Mouse (Mus musculus) liver, embryonic 14.5 days (tissue): Measurements from ENCODE around the gene Cep44. TPM values are rescaled to one million over a fixed set of nuclear protein-coding genes. Genes with fewer than 3 reads are reported as not detected.

ENCODE experiments used
- ATAC-seq: fragments of 200-750 bp; cut with Nextera tagmentation; 2 replicates; pipeline ENCODE4 v1.8.0; 2017; ENCODE audit warnings: moderate number of reproducible peaks, mild to moderate bottlenecking, moderate library complexity; ENCODE audit not compliant: insufficient read depth
- DNase-seq, 3 experiments: peaks; one replicate each; pipeline ENCODE4 v3.0.0-alpha.2; 2012 to 2013; ENCODE audit warnings: low read depth in 3 of 3, low spot score in 3 of 3
- H3K27ac ChIP-seq: fragments of 300-500 bp; sonication (generic); 2 replicates; pipeline ENCODE4 v1.5.1; 2014; ENCODE audit warnings: moderate library complexity, mild to moderate bottlenecking, control low read depth, inconsistent platforms
- H3K27me3 ChIP-seq: fragments of 300-500 bp; sonication (generic); 2 replicates; pipeline ENCODE4 v1.6.1; 2014; ENCODE audit warnings: mild to moderate bottlenecking, low read length, moderate library complexity; ENCODE audit not compliant: control insufficient read depth, insufficient read depth
- H3K36me3 ChIP-seq: fragments of 300-500 bp; sonication (generic); replicated peaks from 2 replicates; pipeline ENCODE4 v1.6.1; 2014; ENCODE audit warnings: low read depth; ENCODE audit not compliant: control insufficient read depth, insufficient read depth
- H3K4me1 ChIP-seq, 2 experiments: fragments of 200-500 bp in 1 of 2; fragments of 300-500 bp in 1 of 2; sonication (generic) in 1 of 2; replicated peaks; 2 replicates each; pipeline ENCODE4 v1.6.1; 2012 to 2014; ENCODE audit warnings: antibody characterized with exemption in 1 of 2, inconsistent platforms in 1 of 2, low read length in 1 of 2; ENCODE audit not compliant: control insufficient read depth in 2 of 2, insufficient read depth in 2 of 2
- H3K4me2 ChIP-seq: fragments of 300-500 bp; sonication (generic); 2 replicates; pipeline ENCODE4 v1.6.1; 2014; ENCODE audit warnings: low read depth, mild to moderate bottlenecking, control low read depth, moderate library complexity
- H3K4me3 ChIP-seq, 2 experiments: fragments of 200-500 bp in 1 of 2; fragments of 300-500 bp in 1 of 2; sonication (generic) in 1 of 2; 2 replicates each; pipeline ENCODE4 v1.5.1; 2012 to 2014; ENCODE audit warnings: low read depth in 2 of 2, low read length in 2 of 2, mild to moderate bottlenecking in 2 of 2, control low read depth in 1 of 2, inconsistent platforms in 1 of 2, moderate library complexity in 1 of 2; ENCODE audit not compliant: insufficient read depth in 1 of 2
- H3K9ac ChIP-seq: fragments of 300-500 bp; sonication (generic); replicated peaks from 2 replicates; pipeline ENCODE4 v1.6.1; 2014; ENCODE audit warnings: mild to moderate bottlenecking, control low read depth, moderate library complexity
- H3K9me3 ChIP-seq: fragments of 300-500 bp; sonication (generic); 2 replicates; pipeline ENCODE4 v1.6.1; 2016; ENCODE audit warnings: low read length, mixed read lengths; ENCODE audit not compliant: control insufficient read depth
- CTCF ChIP-seq: IDR thresholded peaks from 2 replicates; pipeline ENCODE4 v1.5.1; 2016; ENCODE audit warnings: antibody characterized with exemption, low read depth, control low read depth
- EP300 ChIP-seq: IDR thresholded peaks from 2 replicates; pipeline ENCODE4 v1.6.1; 2016; ENCODE audit warnings: antibody characterized with exemption, low read depth
- WGBS: fragments of 180-500 bp; shearing (Covaris S2); extraction: QIAGEN DNeasy Blood & Tissue Kit; methylation state at CpG from one replicate; pipeline ENCODE4 v1.1.7; 2014; ENCODE audit not compliant: insufficient replicate concordance; 5-methylcytosine and 5-hydroxymethylcytosine counted together
- polyA plus RNA-seq, 2 experiments: library from polyadenylated mRNA; depleted of rRNA in 1 of 2; stranded (reverse) in 1 of 2; unstranded in 1 of 2; fragments of >200 nt; fragmentation: Nextera tagmentation in 1 of 2; extraction: Ambion mirVana in 1 of 2; gene quantifications; 2 replicates each; pipeline versions ENCODE4 v1.2.1 to v1.2.3; 2012 to 2014

The Cep44 gene
- 13.6 and 15.6 TPM in 2 replicates for polyA plus RNA-seq (2012; rRNA removed)
- 20.3 and 22.7 TPM in 2 replicates for polyA plus RNA-seq (2014; fragmentation: Nextera tagmentation; extraction: Ambion mirVana)

- H3K27me3 ChIP-seq = no peaks in the 10 kb centered on the region
- TF ChIP-seq CTCF (no peak), EP300 (peak; percentile 45; the same call in 1 of the 2 replicates)
- H3K9me3 ChIP-seq = no peaks in the 10 kb centered on the region
- H3K36me3 ChIP-seq = no peaks in the 10 kb centered on the region
- H3K4me3 ChIP-seq = peak within 1 kb of the TSS; percentile 91
- DNase-seq (peak; percentile 64 to 88 (median 65)), ATAC-seq (peak; percentile 86)
- H3K4me2 ChIP-seq = peak within 1 kb of the TSS; percentile 95
- peak within 1 kb of the TSS; percentile 65 for H3K27ac ChIP-seq
- under 1% methylated on average over 53 of the region's 53 CpGs for WGBS
- peak within 1 kb of the TSS; percentile 96 for H3K9ac ChIP-seq
- H3K4me1 ChIP-seq = peaks cover 8% of the 10 kb centered on the region in 2 experiments
Measured at GRCm38 (mm10) chr8:56550558-56551360, at the start of gene Cep44, which contains the start of gene Fbxo8. TSS of gene Cep44 (minus strand) at chr8:56551047. TSS of gene Fbxo8 (plus strand) at chr8:56551090.

GRCm38 (mm10) chr8:56591502-56591901, 40.7 kb upstream of the Cep44 start:
- no peak overlapping the region for H3K9ac ChIP-seq
- H3K27ac ChIP-seq = no peak overlapping the region
- no peaks in the 10 kb centered on the region for H3K9me3 ChIP-seq
- no peak overlapping the region for H3K4me2 ChIP-seq
- no peak overlapping the region for H3K4me3 ChIP-seq
- no peaks in the 10 kb centered on the region for H3K36me3 ChIP-seq
- DNase-seq (no peak), ATAC-seq (0 out of 2 replicates have a peak, but pooled peaks have one; percentile 56)
- TF ChIP-seq EP300 (no peak), CTCF (no peak)
- 83% methylated on average over 5 of the region's 5 CpGs for WGBS
- H3K27me3 ChIP-seq = no peaks in the 10 kb centered on the region
- H3K4me1 ChIP-seq = no peaks in the 10 kb centered on the region; a peak in 1 of 4 replicates

- no peak overlapping the region for H3K4me2 ChIP-seq
- peak; percentile 2 to 19 (median 4) for DNase-seq
- no peak for TF ChIP-seq CTCF
- TF ChIP-seq EP300 = no peak
- H3K4me1 ChIP-seq = no peaks in the 10 kb centered on the region; a peak in 1 of 4 replicates
- H3K36me3 ChIP-seq = no peaks in the 10 kb centered on the region
- H3K9me3 ChIP-seq = no peaks in the 10 kb centered on the region
- no peak overlapping the region for H3K4me3 ChIP-seq
- H3K9ac ChIP-seq = no peak overlapping the region
- H3K27ac ChIP-seq = no peak overlapping the region
- no peaks in the 10 kb centered on the region for H3K27me3 ChIP-seq
- 71% methylated on average over 1 of the region's 1 CpGs for WGBS
- ATAC-seq = peak; percentile 70
Measured at GRCm38 (mm10) chr8:56591084-56591483, 40.2 kb upstream of the Cep44 start.

- no peaks in the 10 kb centered on the region for H3K27me3 ChIP-seq
- 52% methylated on average over 2 of the region's 2 CpGs for WGBS
- no peaks in the 10 kb centered on the region for H3K9me3 ChIP-seq
- H3K27ac ChIP-seq = no peak overlapping the region
- no peak for DNase-seq
- no peak for ATAC-seq
- no peaks in the 10 kb centered on the region for H3K36me3 ChIP-seq
- no peak overlapping the region for H3K9ac ChIP-seq
- no peak overlapping the region for H3K4me2 ChIP-seq
- TF ChIP-seq EP300 = no peak
- no peak for TF ChIP-seq CTCF
- no peaks in the 10 kb centered on the region; a peak in 1 of 4 replicates for H3K4me1 ChIP-seq
- H3K4me3 ChIP-seq = no peak overlapping the region
Measured at GRCm38 (mm10) chr8:56589004-56589403, 38.2 kb upstream of the Cep44 start.

GRCm38 (mm10) chr8:56582841-56583240, 32.0 kb upstream of the Cep44 start:
- TF ChIP-seq CTCF (no peak), EP300 (no peak)
- Histone ChIP-seq H3K36me3 (no peaks in the 10 kb centered on the region), H3K4me3 (no peak overlapping the region), H3K4me2 (no peak overlapping the region), H3K4me1 (no peaks in the 10 kb centered on the region), H3K9ac (no peak overlapping the region), H3K9me3 (no peaks in the 10 kb centered on the region), H3K27ac (no peak overlapping the region), H3K27me3 (no peaks in the 10 kb centered on the region)
- DNase-seq = no peak
- ATAC-seq = no peak
